Mouse (Mus musculus) yolk sac, embryonic 10.5 days (tissue): Measurements from ENCODE around the gene Mrvi1.

Experiments
- DNase-seq: peaks from one replicate; pipeline ENCODE4 v3.0.0-alpha.2; 2017; ENCODE audit warnings: low spot score

Mrvi1 gene

GRCm38 (mm10) chr7:110823995-110824953, 158.0 kb downstream of the Mrvi1 start:
- no peak for DNase-seq

GRCm38 (mm10) chr7:110823593-110823992, 158.7 kb downstream of the Mrvi1 start:
- DNase-seq = no peak

- DNase-seq = no peak
Measured at GRCm38 (mm10) chr7:110823076-110823475, 159.2 kb downstream of the Mrvi1 start.

DNA sequence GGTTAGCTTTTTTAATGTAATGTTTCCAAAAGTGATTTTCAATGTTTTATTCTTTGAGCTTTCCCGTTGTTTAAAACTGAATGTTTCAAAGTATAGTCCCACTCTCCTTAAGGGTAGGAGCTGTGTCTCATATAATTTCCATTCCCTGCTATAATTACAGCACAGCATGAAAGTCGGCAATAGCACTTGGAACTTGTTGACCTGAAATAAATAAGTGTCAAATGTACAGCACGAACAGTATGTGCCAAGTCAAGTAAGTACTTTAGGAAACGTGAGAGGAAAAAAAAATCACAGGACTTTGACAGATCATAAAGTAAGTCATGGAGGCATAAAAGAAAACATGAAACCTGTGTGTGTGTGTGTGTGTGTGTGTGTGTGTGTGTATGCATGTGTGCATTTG, 160.2 kb downstream of the Mrvi1 start:
- no peak for DNase-seq

DNA sequence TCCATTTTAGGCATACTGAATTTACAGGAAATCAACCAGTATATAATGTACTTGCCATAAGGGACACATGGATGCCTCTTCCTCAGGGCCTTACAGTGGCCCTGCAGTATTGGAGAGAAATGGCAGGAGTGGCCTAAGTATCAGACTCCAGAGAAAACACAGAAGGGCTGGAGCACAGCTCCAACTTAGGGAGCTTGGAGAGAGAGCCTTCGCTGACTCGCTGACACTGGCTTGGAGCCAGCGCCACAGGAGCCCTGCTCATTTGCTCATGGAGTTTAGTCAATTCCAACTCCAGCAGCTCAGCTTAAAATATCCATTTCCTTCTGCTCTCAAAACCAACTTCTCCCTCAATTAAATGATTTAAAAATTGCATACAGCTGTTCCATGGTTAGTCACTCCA, 160.6 kb downstream of the Mrvi1 start:
- no peak for DNase-seq

DNA sequence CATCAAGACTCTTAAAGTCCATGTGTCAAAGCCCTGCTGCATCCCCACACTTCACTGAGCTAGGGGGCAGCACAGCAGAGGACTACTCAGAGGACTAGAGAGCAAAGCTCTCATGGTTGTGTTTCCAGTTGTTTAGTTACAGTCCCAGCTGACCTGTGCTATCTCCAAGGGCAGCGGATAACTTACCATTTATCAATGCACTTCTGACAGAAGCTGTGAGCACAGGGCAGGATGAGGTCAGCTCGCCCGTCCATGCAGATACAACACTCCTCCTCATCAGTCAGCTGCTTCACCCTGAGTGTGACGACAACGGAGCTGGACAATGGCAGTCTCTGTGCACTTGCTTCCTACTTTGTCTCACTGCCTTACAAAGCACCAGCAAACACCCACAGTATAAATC, 161.2 kb downstream of the Mrvi1 start:
- peak; percentile 41 for DNase-seq

GRCm38 (mm10) chr7:110818787-110819350, 163.4 kb downstream of the Mrvi1 start:
- DNase-seq = no peak
